Mouse (Mus musculus): ENCODE measurements around the gene Chst5. TPM values are rescaled to one million over a fixed set of nuclear protein-coding genes. Genes with fewer than 3 reads are reported as not detected.

Chst5 gene
- polyA plus RNA-seq (2016; fragmentation: Nextera tagmentation; extraction: Ambion mirVana) = 0.05 TPM in 1 of 2 replicates, not detected in the other

GRCm38 (mm10) chr8:111909621-111910450, at the start of gene Chst5:
Gene Chst5, minus strand, starts transcription at chr8:111910447.
- peak within 1 kb of the TSS; percentile 48 for H3K4me2 ChIP-seq
- no peak within 1 kb of the TSS for H3K27ac ChIP-seq
- no peaks in the 10 kb centered on the region for H3K9me3 ChIP-seq (replicated peaks)
- peak within 1 kb of the TSS; percentile 29 for H3K4me3 ChIP-seq
- no peaks in the 10 kb centered on the region for H3K36me3 ChIP-seq
- H3K27me3 ChIP-seq (replicated peaks) = peaks cover 73% of the 10 kb centered on the region
- H3K4me1 ChIP-seq = no peaks in the 10 kb centered on the region
- peak within 1 kb of the TSS; percentile 8; the same call in 1 of the 2 replicates for H3K9ac ChIP-seq
- WGBS (ENCODE audit: insufficient replicate concordance) = 12% methylated on average over 47 of the region's 47 CpGs
- ATAC-seq = no peak

DNA sequence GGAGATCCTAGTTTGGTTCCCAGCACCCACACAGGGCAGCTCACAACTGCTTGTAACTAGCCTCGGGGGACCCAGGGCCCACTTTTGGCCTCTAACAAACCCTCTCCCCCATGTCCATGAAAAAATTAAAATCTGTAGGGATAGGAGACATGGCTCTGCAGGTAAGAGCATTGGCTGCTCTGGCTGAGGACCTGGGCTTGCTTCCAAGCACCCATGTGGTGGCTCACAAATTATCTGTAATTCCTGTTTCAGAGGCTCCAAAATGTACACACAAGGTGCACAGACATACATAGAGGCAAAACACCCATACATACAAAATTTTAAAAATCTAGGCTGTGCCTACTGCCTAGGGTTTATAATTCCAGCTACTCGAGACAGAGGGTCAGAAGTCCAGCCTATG, 47.0 kb upstream of the Chst5 start:
- Histone ChIP-seq H3K9me3 (replicated peaks) (no peaks in the 10 kb centered on the region), H3K4me2 (no peak overlapping the region), H3K27me3 (replicated peaks) (no peaks in the 10 kb centered on the region), H3K9ac (no peak overlapping the region), H3K27ac (no peak overlapping the region), H3K4me3 (no peak overlapping the region), H3K36me3 (peaks cover 55% of the 10 kb centered on the region), H3K4me1 (no peaks in the 10 kb centered on the region)
- ATAC-seq = no peak
- WGBS (ENCODE audit: insufficient replicate concordance) = 83% methylated on average over 2 of the region's 2 CpGs

DNA sequence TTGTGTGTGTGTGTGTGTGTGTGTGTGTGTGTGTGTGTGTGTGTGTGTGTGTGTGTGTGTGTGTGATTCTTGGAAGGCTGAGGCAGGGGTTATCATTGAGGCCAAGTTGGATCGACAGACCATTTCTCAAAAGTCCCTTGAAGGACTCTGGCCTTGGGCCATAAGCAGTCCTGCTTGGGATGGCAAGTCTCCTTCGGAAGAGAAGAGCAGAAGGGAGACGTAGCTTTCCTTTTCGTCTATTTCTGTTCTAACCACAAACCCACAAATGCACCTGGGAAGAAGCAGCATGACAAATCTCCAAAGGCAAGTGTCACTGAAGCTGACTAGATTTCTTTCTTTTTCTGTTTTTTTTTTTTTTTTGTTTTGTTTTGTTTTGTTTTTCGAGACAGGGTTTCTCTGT, 45.6 kb upstream of the Chst5 start:
- Histone ChIP-seq H3K27me3 (replicated peaks) (no peaks in the 10 kb centered on the region), H3K9ac (no peak overlapping the region), H3K4me1 (no peaks in the 10 kb centered on the region), H3K36me3 (peaks cover 68% of the 10 kb centered on the region), H3K4me2 (no peak overlapping the region), H3K27ac (no peak overlapping the region), H3K4me3 (no peak overlapping the region), H3K9me3 (replicated peaks) (no peaks in the 10 kb centered on the region)
- ATAC-seq = no peak
- WGBS (ENCODE audit: insufficient replicate concordance) = 72% methylated on average over 5 of the region's 5 CpGs

DNA sequence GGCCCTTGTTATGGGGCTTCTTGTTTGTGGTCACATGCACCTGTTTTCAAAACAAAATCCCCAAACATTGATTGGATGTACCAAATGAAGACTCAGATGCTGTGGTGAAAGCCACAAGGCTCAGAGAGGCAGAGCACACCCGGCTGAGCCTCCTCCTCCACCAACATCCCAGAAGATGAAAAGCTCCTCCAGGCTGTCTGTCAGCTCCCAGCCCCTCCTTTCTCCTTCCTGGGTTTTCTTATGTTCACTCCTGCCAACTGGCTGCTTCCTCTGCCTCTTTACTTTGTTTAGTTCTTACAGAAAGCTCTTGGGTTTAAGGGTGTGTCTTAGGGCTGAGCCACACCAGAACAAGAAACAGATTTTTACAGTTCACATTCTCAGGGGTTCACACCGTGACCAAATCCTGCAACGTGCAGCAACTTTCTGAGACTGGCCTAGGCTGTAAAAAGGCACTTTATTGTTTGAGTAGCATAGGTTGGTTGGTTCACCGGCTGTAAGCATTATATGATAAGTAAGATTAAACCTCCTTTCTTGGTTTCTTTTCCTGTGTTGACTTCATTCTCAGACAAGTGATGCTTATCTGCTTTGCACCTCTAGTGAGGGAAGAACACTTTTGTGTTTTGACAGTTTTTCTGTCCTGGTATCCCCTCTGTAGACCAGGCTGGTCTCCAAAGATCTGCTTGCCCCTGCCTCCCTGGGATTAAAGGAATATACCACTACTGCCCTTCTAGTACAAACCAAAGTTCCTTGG, 44.8 kb upstream of the Chst5 start:
- 79% methylated on average over 4 of the region's 4 CpGs for WGBS (ENCODE audit: insufficient replicate concordance)
- no peak for ATAC-seq
- no peak overlapping the region for H3K27ac ChIP-seq
- H3K9me3 ChIP-seq (replicated peaks) = no peaks in the 10 kb centered on the region
- no peak overlapping the region for H3K9ac ChIP-seq
- no peaks in the 10 kb centered on the region for H3K4me1 ChIP-seq
- no peak overlapping the region for H3K4me2 ChIP-seq
- H3K36me3 ChIP-seq = peaks cover 73% of the 10 kb centered on the region
- no peak overlapping the region for H3K4me3 ChIP-seq
- no peaks in the 10 kb centered on the region for H3K27me3 ChIP-seq (replicated peaks)

- Histone ChIP-seq H3K9me3 (replicated peaks) (no peaks in the 10 kb centered on the region), H3K4me3 (no peak overlapping the region), H3K4me1 (no peaks in the 10 kb centered on the region), H3K4me2 (no peak overlapping the region), H3K27me3 (replicated peaks) (no peaks in the 10 kb centered on the region), H3K27ac (no peak overlapping the region), H3K36me3 (peaks cover 88% of the 10 kb centered on the region), H3K9ac (no peak overlapping the region)
- no peak for ATAC-seq
- WGBS (ENCODE audit: insufficient replicate concordance) = 97% methylated on average over 5 of the region's 5 CpGs
These were observed 41.7 kb upstream of the Chst5 start for GRCm38 (mm10) chr8:111951936-111952335.

DNA sequence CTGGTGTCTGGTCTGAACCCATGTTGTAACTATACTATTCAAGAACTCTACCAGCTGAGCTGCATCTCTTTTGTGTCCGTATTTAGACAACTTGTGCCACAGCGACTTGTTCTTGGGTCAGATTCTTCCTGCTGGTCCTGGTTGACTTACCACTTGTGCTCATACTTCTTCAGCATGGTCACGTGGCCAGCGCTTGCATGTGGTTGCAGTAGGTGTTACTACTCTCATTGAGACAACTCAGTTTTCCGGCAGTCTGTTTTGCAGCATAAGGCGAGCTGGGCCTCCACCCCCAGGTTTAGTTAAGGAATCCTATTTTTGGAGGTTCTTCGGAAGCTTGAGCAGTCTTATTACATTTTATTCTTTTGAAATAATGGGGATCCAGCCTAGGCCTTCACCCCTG, 41.1 kb upstream of the Chst5 start:
- H3K9me3 ChIP-seq (replicated peaks) = no peaks in the 10 kb centered on the region
- H3K27ac ChIP-seq = no peak overlapping the region
- no peak overlapping the region for H3K4me3 ChIP-seq
- 90% methylated on average over 7 of the region's 7 CpGs for WGBS (ENCODE audit: insufficient replicate concordance)
- H3K27me3 ChIP-seq (replicated peaks) = no peaks in the 10 kb centered on the region
- H3K9ac ChIP-seq = no peak overlapping the region
- ATAC-seq = no peak
- peaks cover 88% of the 10 kb centered on the region for H3K36me3 ChIP-seq
- no peaks in the 10 kb centered on the region for H3K4me1 ChIP-seq
- no peak overlapping the region for H3K4me2 ChIP-seq

- Histone ChIP-seq H3K9ac (no peak overlapping the region), H3K4me2 (no peak overlapping the region), H3K36me3 (peaks cover 88% of the 10 kb centered on the region), H3K9me3 (replicated peaks) (no peaks in the 10 kb centered on the region), H3K27me3 (replicated peaks) (no peaks in the 10 kb centered on the region), H3K4me1 (no peaks in the 10 kb centered on the region), H3K27ac (no peak overlapping the region), H3K4me3 (no peak overlapping the region)
- ATAC-seq = no peak
- WGBS (ENCODE audit: insufficient replicate concordance) = 81% methylated on average over 3 of the region's 3 CpGs
These were observed 40.6 kb upstream of the Chst5 start for GRCm38 (mm10) chr8:111950846-111951245.

DNA sequence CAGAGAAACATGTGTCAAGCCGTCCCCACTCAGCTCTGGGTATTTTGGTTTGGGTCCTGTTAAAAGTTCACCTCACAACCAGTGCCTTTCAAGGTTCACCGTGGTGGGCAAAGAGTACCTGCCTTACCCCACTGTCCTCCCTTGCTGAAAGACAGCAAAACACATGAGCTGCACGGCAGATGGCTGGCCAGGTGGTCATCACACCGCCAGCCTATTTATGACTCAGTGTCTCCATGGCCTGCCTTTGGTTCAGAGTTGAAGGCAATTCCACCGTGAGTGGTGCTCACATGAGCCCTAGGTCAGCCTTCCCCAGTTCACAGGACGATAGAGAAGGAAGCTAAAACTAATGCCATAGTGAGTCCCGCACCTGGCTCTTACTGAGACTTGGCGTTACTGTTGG, 37.7 kb upstream of the Chst5 start:
- Histone ChIP-seq H3K36me3 (peaks cover 90% of the 10 kb centered on the region), H3K9me3 (replicated peaks) (no peaks in the 10 kb centered on the region), H3K4me2 (no peak overlapping the region), H3K4me3 (no peak overlapping the region), H3K27ac (no peak overlapping the region), H3K4me1 (0 out of 2 replicates have a peak, but pooled peaks cover 2% of the 10 kb centered on the region), H3K27me3 (replicated peaks) (no peaks in the 10 kb centered on the region), H3K9ac (no peak overlapping the region)
- no peak for ATAC-seq
- 88% methylated on average over 8 of the region's 8 CpGs for WGBS (ENCODE audit: insufficient replicate concordance)

DNA sequence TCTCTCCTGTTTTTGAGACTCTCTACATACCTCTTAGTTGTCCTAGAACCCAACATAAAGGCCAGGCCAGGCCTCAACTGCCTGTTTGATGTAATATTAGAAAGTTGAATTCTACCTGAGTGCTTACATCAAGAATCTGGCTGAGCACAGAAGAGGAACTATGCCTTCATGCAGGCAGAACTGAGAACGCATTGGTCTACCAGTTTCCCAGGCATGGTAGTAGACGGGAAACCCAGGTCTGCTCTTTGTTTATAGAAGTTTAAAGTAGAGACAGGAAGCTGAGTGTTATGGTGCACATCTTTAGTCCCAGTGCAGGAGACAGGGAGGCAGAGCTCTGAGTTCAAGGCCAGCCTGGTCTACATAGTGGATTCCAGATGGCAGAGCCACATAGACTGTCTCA, 36.9 kb upstream of the Chst5 start:
- no peak for ATAC-seq
- H3K9me3 ChIP-seq (replicated peaks) = no peaks in the 10 kb centered on the region
- H3K27me3 ChIP-seq (replicated peaks) = no peaks in the 10 kb centered on the region
- H3K4me2 ChIP-seq = no peak overlapping the region
- peaks cover 4% of the 10 kb centered on the region for H3K4me1 ChIP-seq
- 75% methylated on average over 2 of the region's 2 CpGs for WGBS (ENCODE audit: insufficient replicate concordance)
- no peak overlapping the region for H3K4me3 ChIP-seq
- H3K27ac ChIP-seq = no peak overlapping the region
- H3K36me3 ChIP-seq = peaks cover 94% of the 10 kb centered on the region
- H3K9ac ChIP-seq = no peak overlapping the region

DNA sequence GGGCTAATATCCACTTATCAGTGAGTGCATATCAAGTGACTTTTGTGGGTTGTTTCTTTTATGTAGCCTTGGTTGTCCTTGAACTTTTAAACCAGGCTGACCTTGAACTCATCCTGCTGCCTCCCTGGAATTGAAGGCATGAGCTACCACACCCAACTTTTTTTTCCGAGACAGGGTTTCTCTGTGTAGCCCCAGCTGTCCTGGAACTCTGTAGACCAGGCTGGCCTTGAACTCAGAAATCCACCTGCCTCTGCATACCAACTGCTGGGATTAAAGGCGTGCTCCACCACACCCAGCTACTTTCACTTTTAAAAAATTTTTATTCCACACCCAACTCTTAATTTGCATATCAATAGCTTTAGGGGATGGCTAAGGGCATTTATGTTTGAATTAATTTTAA, 33.3 kb upstream of the Chst5 start:
- no peak for ATAC-seq
- H3K27me3 ChIP-seq (replicated peaks) = no peaks in the 10 kb centered on the region
- peaks cover 66% of the 10 kb centered on the region for H3K36me3 ChIP-seq
- no peak overlapping the region for H3K27ac ChIP-seq
- no peaks in the 10 kb centered on the region for H3K9me3 ChIP-seq (replicated peaks)
- 84% methylated on average over 2 of the region's 2 CpGs for WGBS (ENCODE audit: insufficient replicate concordance)
- H3K4me2 ChIP-seq = no peak overlapping the region
- peaks cover 29% of the 10 kb centered on the region for H3K4me1 ChIP-seq
- no peak overlapping the region for H3K4me3 ChIP-seq
- no peak overlapping the region for H3K9ac ChIP-seq

GRCm38 (mm10) chr8:111941101-111941454, 30.8 kb upstream of the Chst5 start:
- H3K4me1 ChIP-seq = peaks cover 30% of the 10 kb centered on the region
- peak overlapping the region; percentile 95 for H3K9ac ChIP-seq
- WGBS (ENCODE audit: insufficient replicate concordance) = under 1% methylated on average over 23 of the region's 23 CpGs
- ATAC-seq = peak; percentile 30
- H3K36me3 ChIP-seq = peaks cover 43% of the 10 kb centered on the region
- H3K27me3 ChIP-seq (replicated peaks) = no peaks in the 10 kb centered on the region
- peak overlapping the region; percentile 85 for H3K27ac ChIP-seq
- H3K9me3 ChIP-seq (replicated peaks) = no peaks in the 10 kb centered on the region
- H3K4me3 ChIP-seq = peak overlapping the region; percentile 100
- peak overlapping the region; percentile 80 for H3K4me2 ChIP-seq
